Mouse (Mus musculus) liver, adult 2 months (tissue): ENCODE results near the gene Ugt1a10. TPM values are rescaled to one million over a fixed set of nuclear protein-coding genes. Genes with fewer than 3 reads are reported as not detected.
"Not testable (repeated sequence)": the region's sequence is repeated elsewhere in the genome, so short reads cannot be mapped to it uniquely, and the experiment has no call there.

Source experiments
- DNase-seq: peaks from one replicate; pipeline ENCODE4 v3.0.0-alpha.2; 2011; ENCODE audit warnings: low read depth, low spot score; ENCODE audit errors: extremely low read depth
- H3K27ac ChIP-seq: fragments of 200-500 bp; replicated peaks from 2 replicates; pipeline ENCODE4 v1.5.1; 2012; ENCODE audit warnings: low read depth, mild to moderate bottlenecking, control low read depth, inconsistent platforms, low read length; ENCODE audit not compliant: insufficient read depth
- H3K27me3 ChIP-seq: fragments of 200-500 bp; 2 replicates; pipeline ENCODE4 v1.6.1; 2012; ENCODE audit warnings: mild to moderate bottlenecking, moderate library complexity, low read length, inconsistent platforms; ENCODE audit not compliant: control insufficient read depth, insufficient read depth
- H3K36me3 ChIP-seq: fragments of 200-500 bp; 2 replicates; pipeline ENCODE4 v1.6.1; 2012; ENCODE audit warnings: low read length, inconsistent platforms; ENCODE audit not compliant: control insufficient read depth, insufficient read depth
- H3K4me1 ChIP-seq: fragments of 200-500 bp; 2 replicates; pipeline ENCODE4 v1.6.1; 2011; ENCODE audit warnings: low read length; ENCODE audit not compliant: control insufficient read depth, insufficient read depth
- H3K4me3 ChIP-seq: fragments of 200-500 bp; 2 replicates; pipeline ENCODE4 v1.5.1; 2011; ENCODE audit warnings: low read depth, mild to moderate bottlenecking, control low read depth, low read length, moderate library complexity; ENCODE audit not compliant: insufficient read depth
- H3K79me2 ChIP-seq: fragments of 200-500 bp; 2 replicates; pipeline ENCODE4 v1.6.1; 2012; ENCODE audit warnings: inconsistent platforms, mild to moderate bottlenecking, low read length, moderate library complexity; ENCODE audit not compliant: control insufficient read depth, insufficient read depth
- H3K9ac ChIP-seq: fragments of 200-500 bp; 2 replicates; pipeline ENCODE4 v1.6.1; 2012; ENCODE audit warnings: low read depth, mild to moderate bottlenecking, control low read depth, inconsistent platforms, low read length
- CTCF ChIP-seq: fragments of 200-500 bp; IDR thresholded peaks from 2 replicates; pipeline ENCODE4 v1.5.1; 2011; ENCODE audit warnings: low read depth, low read length, control low read depth
- POLR2A ChIP-seq: fragments of 200-500 bp; IDR thresholded peaks from 2 replicates; pipeline ENCODE4 v1.6.1; 2011; ENCODE audit warnings: low read length, control low read depth; ENCODE audit not compliant: insufficient read depth; ENCODE audit errors: extremely low read depth
- WGBS: fragments of 180-500 bp; shearing (Covaris S2); methylation state at CpG from one replicate; pipeline ENCODE4 v1.1.7; 2018; 5-methylcytosine and 5-hydroxymethylcytosine counted together
- polyA plus RNA-seq: library from polyadenylated mRNA; depleted of rRNA; stranded (reverse); fragments of >200 nt; gene quantifications from 2 replicates; pipeline ENCODE4 v1.2.3, GENCODE M21; 2012
- total RNA-seq: library from RNA; depleted of rRNA; stranded (reverse); fragments of >200 nt; gene quantifications from 2 replicates; pipeline ENCODE4 v1.2.3, GENCODE M21; 2014

Gene Ugt1a10
- total and polyA plus RNA-seq, 2 experiments = 1.2 to 6.4 TPM

DNA sequence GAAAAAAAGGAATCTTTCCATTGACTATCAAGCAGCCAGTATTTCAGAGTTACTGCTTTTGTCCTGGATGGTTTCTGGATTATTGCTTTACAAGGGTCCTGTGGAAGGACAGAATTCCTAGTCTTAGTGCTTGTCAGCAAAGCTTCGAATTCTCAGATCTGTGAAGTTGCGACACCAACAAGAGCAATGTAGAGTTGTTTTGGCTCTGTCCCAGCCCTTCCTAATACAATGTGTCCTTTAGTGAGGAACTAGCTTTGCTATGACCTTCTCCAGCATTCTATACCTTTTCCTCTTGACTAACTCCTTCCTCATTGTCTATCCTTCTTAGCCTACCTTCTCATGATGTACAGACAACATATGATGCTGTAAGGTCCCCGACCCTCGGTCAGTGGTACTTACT lies 41.0 kb upstream of the Ugt1a10 start:
- no peaks in the 10 kb centered on the region for H3K27me3 ChIP-seq
- peaks cover 12% of the 10 kb centered on the region for H3K4me1 ChIP-seq
- peak overlapping the region; percentile 32 for H3K9ac ChIP-seq
- no peaks in the 10 kb centered on the region for H3K79me2 ChIP-seq
- TF ChIP-seq POLR2A (no peak), CTCF (no peak)
- no peaks in the 10 kb centered on the region for H3K36me3 ChIP-seq
- peak overlapping the region; percentile 28; the same call in 1 of the 2 replicates for H3K4me3 ChIP-seq
- DNase-seq = peak; percentile 95
- H3K27ac ChIP-seq = peak overlapping the region; percentile 79
- WGBS = 44% methylated on average over 4 of the region's 4 CpGs

DNA sequence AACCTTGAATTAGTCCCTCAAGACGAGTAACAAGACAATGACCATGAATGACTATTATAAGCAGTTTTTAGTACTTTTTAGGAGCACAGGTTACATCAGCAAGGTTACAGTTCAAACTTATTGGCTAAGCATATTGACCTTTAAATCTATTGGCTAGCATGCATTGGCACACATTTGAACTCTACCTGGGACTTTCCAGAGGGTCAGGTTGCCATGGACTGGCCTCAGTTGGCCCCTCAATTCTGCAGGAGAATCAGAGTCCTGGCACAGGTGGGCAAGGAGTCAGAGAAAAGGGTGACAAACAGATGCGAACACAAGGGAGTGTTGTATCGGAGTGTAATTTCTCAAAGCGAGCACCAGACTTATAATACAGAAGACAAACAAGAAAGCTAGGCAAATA lies 40.5 kb upstream of the Ugt1a10 start:
- peaks cover 11% of the 10 kb centered on the region for H3K4me1 ChIP-seq
- no peaks in the 10 kb centered on the region for H3K79me2 ChIP-seq
- H3K27ac ChIP-seq = peak overlapping the region; percentile 79
- 32% methylated on average over 4 of the region's 4 CpGs for WGBS
- no peaks in the 10 kb centered on the region for H3K36me3 ChIP-seq
- H3K4me3 ChIP-seq = peak overlapping the region; percentile 28; the same call in 1 of the 2 replicates
- H3K27me3 ChIP-seq = no peaks in the 10 kb centered on the region
- TF ChIP-seq POLR2A (no peak), CTCF (no peak)
- DNase-seq = peak; percentile 95
- H3K9ac ChIP-seq = no peak overlapping the region; the same call in 1 of the 2 replicates

DNA sequence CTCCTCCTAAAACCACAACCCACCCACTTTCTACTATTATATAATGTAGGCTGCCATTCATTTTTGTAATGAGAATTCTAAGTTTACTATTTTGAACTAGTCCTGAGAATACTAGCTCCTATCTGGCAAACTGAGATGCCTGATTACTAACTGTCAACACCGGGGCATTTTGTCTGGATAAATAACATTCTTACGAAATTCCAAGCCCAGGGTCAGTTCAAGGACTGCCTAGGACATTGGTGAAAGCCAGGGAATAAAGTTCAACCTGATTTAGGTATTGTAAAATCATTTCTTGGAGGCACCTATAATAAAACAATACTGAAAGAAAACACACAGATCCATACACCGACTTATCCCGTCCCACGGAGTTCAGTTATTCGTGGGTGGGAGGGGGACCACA lies 39.8 kb upstream of the Ugt1a10 start:
- Histone ChIP-seq H3K36me3 (no peaks in the 10 kb centered on the region), H3K27me3 (no peaks in the 10 kb centered on the region), H3K4me3 (no peak overlapping the region), H3K79me2 (no peaks in the 10 kb centered on the region), H3K27ac (peak overlapping the region; percentile 91; the same call in 1 of the 2 replicates), H3K4me1 (peaks cover 10% of the 10 kb centered on the region), H3K9ac (no peak overlapping the region)
- peak; percentile 94 for DNase-seq
- 26% methylated on average over 6 of the region's 6 CpGs for WGBS
- TF ChIP-seq POLR2A (no peak), CTCF (no peak)

DNA sequence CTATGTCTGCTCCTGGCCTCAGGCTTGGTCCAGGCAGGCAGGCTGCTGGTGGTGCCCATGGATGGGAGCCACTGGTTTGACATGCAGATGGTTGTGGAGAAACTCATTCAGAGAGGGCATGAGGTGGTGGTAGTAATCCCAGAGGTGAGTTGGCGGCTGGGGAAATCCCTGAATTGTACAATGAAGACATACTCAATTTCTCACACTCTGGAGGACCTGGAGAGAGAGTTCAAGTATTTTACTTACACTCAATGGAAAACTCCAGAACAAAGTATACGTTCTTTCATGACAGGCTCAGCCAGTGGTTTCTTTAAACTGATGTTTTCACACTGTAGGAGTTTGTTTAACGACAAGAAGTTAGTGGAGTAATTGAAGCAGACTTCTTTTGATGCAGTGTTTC lies 29.9 kb upstream of the Ugt1a10 start:
- not testable (repeated sequence) for H3K79me2 ChIP-seq, H3K36me3 ChIP-seq, DNase-seq, H3K27me3 ChIP-seq
- H3K27ac ChIP-seq = peak overlapping the region; percentile 81
- peaks cover 18% of the 10 kb centered on the region for H3K4me1 ChIP-seq
- peak overlapping the region; percentile 71 for H3K4me3 ChIP-seq
- WGBS = 52% methylated on average over 3 of the region's 3 CpGs
- peak overlapping the region; percentile 77 for H3K9ac ChIP-seq

DNA sequence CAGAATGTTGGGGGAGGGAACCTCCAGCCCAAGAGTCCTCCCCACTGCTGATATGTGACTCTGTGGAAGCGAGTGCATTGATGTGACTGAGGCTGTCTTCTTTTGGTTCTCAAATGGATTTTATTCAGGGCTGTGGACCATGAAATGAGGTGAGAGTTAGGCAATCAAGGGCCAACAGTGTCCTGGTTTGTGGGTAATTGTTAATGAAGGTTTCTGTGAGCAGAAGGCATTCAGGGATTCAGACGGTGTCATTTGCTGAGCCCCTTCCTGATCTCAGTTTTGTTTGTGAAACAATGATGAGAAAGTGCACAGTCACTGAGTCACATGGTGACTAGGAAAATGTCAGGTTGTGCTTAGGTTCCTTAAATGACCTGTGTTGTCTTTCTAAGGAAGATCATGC lies 12.1 kb upstream of the Ugt1a10 start:
- not testable (repeated sequence) for H3K9ac ChIP-seq, H3K36me3 ChIP-seq, H3K79me2 ChIP-seq, H3K27ac ChIP-seq, DNase-seq, H3K4me1 ChIP-seq, H3K27me3 ChIP-seq, H3K4me3 ChIP-seq
- 20% methylated on average over 1 of the region's 2 CpGs for WGBS

DNA sequence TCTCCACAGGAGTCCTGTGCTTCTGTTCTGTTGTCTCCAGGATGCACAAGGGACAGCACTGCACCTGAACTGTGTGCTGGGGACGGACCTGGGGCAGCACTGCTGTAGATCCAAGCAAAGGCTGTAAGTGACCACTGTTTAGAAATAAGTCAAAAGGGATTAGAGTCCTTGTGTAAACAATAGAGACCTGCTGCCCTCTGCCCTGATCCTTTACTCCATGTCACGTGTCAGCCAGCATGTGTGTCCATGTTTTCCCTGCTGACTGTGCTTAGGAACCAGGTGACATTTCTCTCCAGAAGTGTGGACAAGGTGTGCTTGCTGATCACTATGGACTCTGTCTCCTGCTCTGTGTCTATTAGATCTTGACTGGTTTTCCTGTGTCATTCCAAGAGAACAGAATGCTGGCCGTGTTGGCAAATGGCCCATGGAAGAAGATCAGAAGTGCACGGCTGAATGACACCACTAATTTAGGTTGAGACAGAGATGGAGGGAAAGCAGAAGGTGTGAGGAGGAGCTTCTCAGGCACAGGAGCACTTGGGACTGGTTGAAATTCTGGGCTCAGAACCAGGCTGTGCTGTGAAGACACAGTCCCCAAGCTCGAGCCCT lies 10.3 kb upstream of the Ugt1a10 start:
- DNase-seq = peak; percentile 92
- not testable (repeated sequence) for H3K4me3 ChIP-seq, H3K79me2 ChIP-seq, H3K9ac ChIP-seq, H3K36me3 ChIP-seq, H3K27me3 ChIP-seq
- H3K4me1 ChIP-seq = peaks cover 12% of the 10 kb centered on the region
- 11% methylated on average over 4 of the region's 5 CpGs for WGBS
- peak overlapping the region; percentile 74; the same call in 1 of the 2 replicates for H3K27ac ChIP-seq

DNA sequence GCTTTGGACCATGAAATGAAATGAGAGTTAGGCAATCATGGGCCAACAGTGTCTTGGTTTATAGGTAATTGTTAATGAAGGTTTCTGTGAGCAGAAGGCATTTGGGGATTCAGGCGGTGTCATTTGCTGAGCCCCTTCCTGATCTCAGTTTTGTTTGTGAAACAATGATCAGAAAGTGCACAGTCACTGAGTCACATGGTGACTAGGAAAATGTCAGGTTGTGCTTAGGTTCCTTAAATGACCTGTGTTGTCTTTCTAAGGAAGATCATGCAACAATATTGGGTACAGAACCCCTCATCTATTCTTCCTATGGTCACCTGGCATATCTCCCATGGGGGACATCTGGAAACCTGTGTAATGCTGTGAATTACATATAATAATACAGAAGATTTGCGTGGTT lies 7.8 kb upstream of the Ugt1a10 start:
- not testable (repeated sequence) for H3K9ac ChIP-seq, H3K79me2 ChIP-seq, H3K36me3 ChIP-seq, H3K27ac ChIP-seq, H3K27me3 ChIP-seq, H3K4me3 ChIP-seq
- DNase-seq = peak; percentile 34
- peaks cover 17% of the 10 kb centered on the region for H3K4me1 ChIP-seq
- WGBS = 85% methylated on average over 2 of the region's 2 CpGs

DNA sequence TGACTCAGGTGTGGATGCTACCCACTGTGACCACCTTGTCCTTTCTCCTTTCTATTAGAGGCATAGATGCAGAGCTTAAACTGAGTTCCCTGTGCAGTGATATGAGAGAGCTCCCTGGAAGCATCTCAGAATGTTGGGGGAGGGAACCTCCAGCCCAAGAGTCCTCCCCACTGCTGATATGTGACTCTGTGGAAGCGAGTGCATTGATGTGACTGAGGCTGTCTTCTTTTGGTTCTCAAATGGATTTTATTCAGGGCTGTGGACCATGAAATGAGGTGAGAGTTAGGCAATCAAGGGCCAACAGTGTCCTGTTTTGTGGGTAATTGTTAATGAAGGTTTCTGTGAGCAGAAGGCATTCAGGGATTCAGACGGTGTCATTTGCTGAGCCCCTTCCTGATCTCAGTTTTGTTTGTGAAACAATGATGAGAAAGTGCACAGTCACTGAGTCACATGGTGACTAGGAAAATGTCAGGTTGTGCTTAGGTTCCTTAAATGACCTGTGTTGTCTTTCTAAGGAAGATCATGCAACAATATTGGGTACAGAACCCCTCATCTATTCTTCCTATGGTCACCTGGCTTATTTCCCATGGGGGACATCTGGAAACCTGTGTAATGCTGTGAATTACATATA lies 11.4 kb downstream of the Ugt1a10 start:
- WGBS = 22% methylated on average over 1 of the region's 2 CpGs

More for the DNA sequence above, 11.4 kb downstream of the Ugt1a10 start:
- H3K36me3 ChIP-seq, DNase-seq, H3K9ac ChIP-seq, H3K79me2 ChIP-seq, H3K4me1 ChIP-seq, H3K27me3 ChIP-seq, H3K4me3 ChIP-seq, H3K27ac ChIP-seq: not testable (repeated sequence)
